Mouse (Mus musculus): Measurements from ENCODE around the gene Prkrip1.
"Not testable (repeated sequence)": the region's sequence is repeated elsewhere in the genome, so short reads cannot be mapped to it uniquely, and the experiment has no call there.

Prkrip1 gene

GRCm38 (mm10) chr5:136160084-136160483, 38.7 kb downstream of the Prkrip1 start:
- DNase-seq = not testable (repeated sequence)

GRCm38 (mm10) chr5:136155399-136155798, 43.4 kb downstream of the Prkrip1 start:
- DNase-seq = no peak

GRCm38 (mm10) chr5:136152365-136152764, 46.4 kb downstream of the Prkrip1 start:
- DNase-seq = no peak

- DNase-seq = peak; percentile 59
Measured at GRCm38 (mm10) chr5:136149134-136149576, 49.6 kb downstream of the Prkrip1 start.

GRCm38 (mm10) chr5:136147704-136148103, 51.1 kb downstream of the Prkrip1 start:
- peak; percentile 42 for DNase-seq

GRCm38 (mm10) chr5:136146936-136147335, 51.8 kb downstream of the Prkrip1 start:
- DNase-seq = peak; percentile 84

- DNase-seq = no peak
Measured at GRCm38 (mm10) chr5:136144606-136145430, 53.9 kb downstream of the Prkrip1 start.

GRCm38 (mm10) chr5:136143161-136143755, 55.5 kb downstream of the Prkrip1 start:
- peak; percentile 44 for DNase-seq

- DNase-seq = no peak
Measured at GRCm38 (mm10) chr5:136142746-136143145, 56.0 kb downstream of the Prkrip1 start.

- no peak for DNase-seq
Measured at GRCm38 (mm10) chr5:136140057-136140482, 58.7 kb downstream of the Prkrip1 start.

GRCm38 (mm10) chr5:136139393-136139792, 59.4 kb downstream of the Prkrip1 start:
- DNase-seq = no peak

GRCm38 (mm10) chr5:136137658-136138274, 61.0 kb downstream of the Prkrip1 start:
- peak; percentile 74 for DNase-seq

GRCm38 (mm10) chr5:136136292-136136990, 62.3 kb downstream of the Prkrip1 start:
- DNase-seq = no peak

GRCm38 (mm10) chr5:136135571-136136291, 63.0 kb downstream of the Prkrip1 start, which contains the start of the genes Lrwd1 and Alkbh4:
Gene Lrwd1 (minus strand): TSS chr5:136136074.
Gene Alkbh4 (plus strand): TSS chr5:136136146.
- DNase-seq = peak; percentile 98

All from thymus, postnatal 14 days (tissue).